Mouse (Mus musculus): ENCODE measurements at regions not wholly inside any gene's neighbourhood (a gene's known extent, or its start where the extent isn't known, plus 50 kb on each side); places are given as distances from the start of the nearest gene placed in this dataset.

DNA sequence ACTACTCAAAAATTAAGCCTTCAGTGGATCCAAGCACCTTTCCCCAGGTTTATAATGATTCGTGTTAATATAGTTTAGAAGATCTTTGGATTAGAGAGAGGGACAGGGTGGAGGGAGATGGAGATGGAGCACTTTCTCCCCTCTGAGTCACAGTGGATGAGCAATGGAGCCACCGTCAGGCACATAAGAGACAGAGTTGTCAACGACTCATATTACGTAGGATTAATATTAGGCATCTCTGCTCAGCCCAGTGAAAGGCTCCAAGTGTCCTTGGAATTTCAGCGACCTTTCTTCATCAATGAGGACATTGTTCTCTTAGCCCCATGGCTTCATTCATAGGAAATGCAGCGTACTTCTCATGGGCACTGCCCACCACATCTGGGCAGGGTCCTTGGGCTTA lies 270.4 kb downstream of the Plpp3 start:
- intact Hi-C loops (cut with DNase I), result no loop called here
- DNase-seq (ENCODE audit: extremely low spot score in 1 of 2, low spot score in 2 of 2), result no peak

DNA sequence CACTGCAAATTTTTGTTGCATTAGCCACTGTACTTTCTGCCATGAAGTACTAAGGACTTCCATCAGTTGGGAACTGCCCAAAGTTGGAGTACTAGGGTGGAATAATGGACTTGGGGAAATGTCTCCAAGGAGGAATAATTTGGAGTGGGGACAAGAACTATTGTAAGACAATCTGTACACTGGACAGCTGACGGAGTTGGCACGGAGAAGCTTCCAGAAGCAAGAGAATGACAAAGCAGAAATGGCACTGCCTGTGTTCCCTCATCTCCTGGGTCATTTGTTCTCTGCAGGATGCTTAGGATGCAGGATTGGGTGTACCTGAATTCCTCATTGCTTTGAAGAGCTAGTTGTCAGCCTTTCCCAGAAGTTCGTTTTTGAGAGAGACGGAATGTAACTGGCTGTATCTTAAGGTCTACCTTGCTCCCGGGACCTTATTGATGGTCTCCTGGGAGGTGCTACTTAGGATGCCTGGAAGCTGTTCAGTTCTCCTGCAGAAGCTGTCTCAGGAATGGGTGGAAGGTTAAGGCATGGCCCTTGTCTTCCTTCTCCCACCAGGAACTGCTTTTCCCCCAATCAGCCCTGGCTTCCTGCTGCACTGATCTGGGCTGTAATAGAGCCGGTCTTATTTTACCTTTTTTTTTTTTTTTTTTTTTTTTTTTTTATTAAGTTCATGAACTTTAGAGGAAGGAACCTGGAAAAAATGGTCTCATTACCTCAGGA lies 272.4 kb downstream of the Plpp3 start:
- intact Hi-C loops (cut with DNase I), result no loop called here
- no peak for DNase-seq (ENCODE audit: extremely low spot score in 1 of 2, low spot score in 2 of 2)

DNA sequence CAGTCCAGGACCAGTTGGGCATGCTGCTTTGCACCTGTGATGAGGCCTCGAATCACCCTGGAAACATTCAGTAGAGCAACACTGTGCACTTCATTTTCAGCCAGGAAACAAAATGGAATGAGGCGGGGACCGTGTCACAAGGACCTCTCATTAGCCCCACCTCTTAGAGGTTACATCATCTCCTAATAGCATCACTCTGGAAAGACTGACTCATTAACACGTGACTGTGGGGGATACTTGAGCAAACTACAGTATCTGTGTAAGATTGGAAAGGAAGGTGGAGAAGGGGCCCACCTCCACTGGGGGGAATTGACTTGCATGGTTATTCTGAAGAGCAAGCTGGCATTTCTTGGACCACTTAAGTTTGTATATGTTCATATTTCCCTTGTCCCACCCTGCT lies 275.3 kb downstream of the Plpp3 start:
- intact Hi-C loops (cut with DNase I), result no loop called here
- no peak for DNase-seq (ENCODE audit: extremely low spot score in 1 of 2, low spot score in 2 of 2)

DNA sequence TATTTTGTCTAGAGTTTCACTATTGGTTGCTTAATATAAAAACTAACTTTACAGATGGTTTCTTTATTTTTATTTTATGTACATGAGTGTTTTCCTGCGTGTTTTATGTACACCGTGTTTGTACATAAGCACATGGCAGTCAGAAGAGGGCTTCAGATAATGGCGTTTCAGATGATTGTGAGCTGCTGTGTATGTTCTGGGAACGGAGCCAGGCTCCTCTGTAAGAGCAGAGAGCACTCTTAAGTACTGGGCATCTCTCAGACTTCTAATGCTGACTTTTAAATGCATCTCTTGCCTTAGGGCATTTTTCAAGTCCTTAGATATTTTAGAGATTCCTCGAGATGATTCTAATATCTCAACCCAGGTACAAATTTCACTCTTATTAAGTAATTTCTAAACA lies 280.0 kb downstream of the Plpp3 start:
- intact Hi-C loops (cut with DNase I), result no loop called here

DNA sequence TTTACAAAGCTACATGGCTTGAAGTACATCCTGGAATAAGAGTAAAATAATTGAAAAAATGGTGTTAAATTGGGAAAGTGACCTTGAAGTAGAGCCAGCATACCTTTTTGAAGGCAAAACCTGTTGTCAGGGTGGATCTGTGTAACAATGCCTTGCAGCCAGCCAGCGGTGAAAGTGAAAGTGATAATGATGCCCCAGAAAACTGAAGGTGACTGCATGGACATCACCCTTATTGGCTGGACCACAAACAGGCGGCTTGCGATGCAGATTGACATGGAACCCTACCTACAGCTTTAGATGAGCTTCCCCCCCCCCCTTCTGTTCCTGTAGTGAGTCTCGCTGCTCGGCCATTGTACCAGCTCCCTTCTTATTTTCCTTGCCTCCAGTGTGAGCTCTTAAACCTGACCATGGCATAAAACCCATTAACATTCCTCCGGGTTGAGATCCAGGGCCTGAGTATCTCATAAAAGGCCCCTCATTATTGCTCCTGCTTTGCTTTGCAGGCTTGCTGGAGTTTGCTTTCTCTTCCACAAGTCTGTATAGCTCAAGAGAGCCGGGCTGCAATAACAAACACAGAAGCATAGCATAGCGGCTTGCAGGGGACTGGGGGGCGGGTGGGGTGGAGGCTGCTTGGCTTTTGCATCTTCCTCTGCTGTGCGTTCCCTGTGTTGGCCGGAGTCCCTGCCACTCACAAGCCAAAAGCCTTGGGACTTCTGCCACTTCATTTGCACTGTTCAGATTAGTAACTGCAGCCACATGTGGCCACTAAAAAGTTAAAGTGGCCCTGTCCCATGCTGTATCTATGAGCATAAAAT lies 292.1 kb downstream of the Plpp3 start:
- DNase-seq (ENCODE audit: extremely low spot score in 1 of 2, low spot score in 2 of 2), result no peak
- intact Hi-C loops (cut with DNase I), result no loop called here

More for the DNA sequence above, 280.0 kb downstream of the Plpp3 start:
- no peak for DNase-seq (ENCODE audit: extremely low spot score in 1 of 2, low spot score in 2 of 2)

DNA sequence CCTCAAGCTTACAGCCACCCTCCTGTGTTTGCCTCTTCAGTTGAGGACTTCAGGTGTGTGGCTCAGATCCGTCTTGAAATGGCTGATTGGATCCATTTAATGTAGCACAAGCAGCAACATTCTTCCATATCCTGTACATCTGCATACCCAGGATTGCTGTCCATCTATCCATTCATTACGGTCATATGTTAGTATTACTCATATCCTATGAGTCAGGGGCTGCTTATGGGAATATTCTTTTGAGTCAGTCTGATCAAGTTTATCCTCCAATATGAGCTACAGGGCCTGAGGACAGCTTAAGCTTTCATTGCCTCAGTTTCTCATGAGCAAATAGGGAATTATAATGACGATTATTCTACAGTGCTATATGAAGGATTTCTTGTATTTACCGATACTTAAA lies 293.7 kb downstream of the Plpp3 start:
- no peak for DNase-seq (ENCODE audit: extremely low spot score in 1 of 2, low spot score in 2 of 2)
- intact Hi-C loops (cut with DNase I), result no loop called here

DNA sequence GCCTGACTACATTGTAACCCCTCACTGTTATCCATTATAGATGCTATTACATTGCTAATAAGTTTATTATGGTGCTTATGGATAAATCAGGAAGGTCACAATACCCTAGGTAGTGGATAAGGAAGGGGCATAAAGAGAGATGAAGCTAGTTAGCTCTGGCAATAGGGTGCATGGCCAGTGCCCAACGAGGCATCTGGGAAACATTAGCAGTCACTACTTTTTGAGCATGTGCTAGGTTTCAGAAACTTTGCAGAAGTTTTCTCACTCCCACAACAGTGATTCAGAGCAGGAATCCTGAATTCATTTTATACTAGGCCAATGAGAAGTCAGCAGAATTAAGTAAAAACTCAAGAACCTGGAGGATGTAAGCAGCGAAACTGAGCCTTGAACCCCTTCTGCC lies 294.7 kb downstream of the Plpp3 start:
- intact Hi-C loops (cut with DNase I), result no loop called here
- no peak for DNase-seq (ENCODE audit: extremely low spot score in 1 of 2, low spot score in 2 of 2)

DNA sequence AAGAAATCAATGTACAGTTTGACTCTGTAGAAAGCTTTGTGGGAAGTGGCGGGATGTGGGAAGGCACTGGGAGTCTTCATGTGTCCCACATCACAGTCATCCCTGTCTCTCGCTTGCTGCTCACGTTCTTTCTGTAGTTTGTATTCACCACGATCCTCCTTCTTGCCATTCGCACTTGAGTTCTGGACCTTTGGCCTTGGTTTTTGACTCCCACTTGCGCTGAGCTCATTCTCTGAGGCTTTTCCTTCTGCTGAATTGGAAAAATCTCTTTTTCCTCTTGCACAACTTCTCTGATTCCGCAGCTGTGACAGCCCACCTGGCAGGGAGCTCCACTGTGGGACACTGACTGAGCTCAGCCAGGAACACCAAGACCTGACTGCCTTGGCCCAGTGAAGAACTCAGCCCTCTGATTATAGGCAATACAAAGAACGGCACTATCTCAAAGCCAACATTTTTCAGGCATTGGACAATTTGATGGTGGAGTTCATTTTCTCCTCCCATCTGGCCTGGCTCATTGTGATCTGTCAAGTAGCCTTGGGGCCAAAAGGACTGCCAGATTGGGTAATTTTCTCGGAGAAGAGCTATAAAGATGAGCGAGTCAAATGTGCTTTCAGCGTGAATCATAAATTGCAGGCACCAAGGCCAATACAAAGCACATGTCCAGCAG lies 299.9 kb downstream of the Plpp3 start:
- DNase-seq (ENCODE audit: extremely low spot score in 1 of 2, low spot score in 2 of 2), result no peak
- intact Hi-C loops (cut with DNase I), result no loop called here

DNA sequence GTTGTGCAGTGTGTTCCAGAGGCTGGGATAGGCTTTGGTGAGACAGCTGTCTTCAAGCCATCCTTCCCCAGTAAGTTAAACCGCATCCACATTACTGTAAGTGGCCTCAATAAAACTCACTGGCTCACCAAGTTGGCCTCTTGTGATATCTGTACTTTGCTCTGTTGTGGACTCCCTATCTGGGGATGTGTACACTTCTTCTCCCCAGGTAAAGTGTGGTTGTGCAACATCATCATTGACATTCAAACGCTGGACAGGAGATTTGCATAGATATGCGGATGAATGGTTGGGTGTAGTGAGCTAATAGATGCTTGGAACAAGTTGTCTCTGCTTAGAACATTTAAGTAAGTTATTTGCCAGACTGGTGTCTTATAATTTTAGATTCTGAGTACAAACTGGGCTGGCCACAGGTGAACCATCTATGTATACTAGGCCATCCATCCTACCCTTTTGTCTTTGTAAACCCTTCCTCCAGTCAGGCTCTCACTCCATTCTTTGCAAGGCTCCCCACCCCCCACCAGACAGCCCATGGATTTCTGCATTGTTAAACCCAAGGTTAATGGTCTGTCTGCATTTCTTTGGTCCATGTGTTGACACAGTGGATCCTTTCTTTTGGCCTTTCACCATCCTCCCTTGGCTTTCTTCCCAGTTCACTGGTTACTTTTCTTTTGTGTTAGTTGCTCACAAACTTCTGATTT lies 303.0 kb downstream of the Plpp3 start:
- no peak for DNase-seq (ENCODE audit: extremely low spot score in 1 of 2, low spot score in 2 of 2)
- intact Hi-C loops (cut with DNase I), result no loop called here

DNA sequence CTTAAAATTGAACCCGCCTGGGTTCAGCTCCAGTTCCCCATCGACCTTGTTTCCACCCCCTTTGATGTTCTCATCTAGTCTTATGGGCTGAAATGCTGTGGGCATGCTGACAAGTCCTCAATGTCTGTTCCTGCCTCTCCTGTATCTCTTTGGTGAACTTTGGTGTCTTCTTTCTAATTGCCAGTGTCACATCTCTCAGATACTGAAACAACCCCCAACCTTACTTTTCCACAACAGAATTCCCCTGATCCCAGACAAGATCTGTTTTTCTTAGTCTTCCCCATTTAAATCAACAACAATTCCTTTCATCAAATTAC lies 303.5 kb downstream of the Plpp3 start:
- intact Hi-C loops (cut with DNase I), result no loop called here
- DNase-seq (ENCODE audit: extremely low spot score in 1 of 2, low spot score in 2 of 2), result no peak

DNA sequence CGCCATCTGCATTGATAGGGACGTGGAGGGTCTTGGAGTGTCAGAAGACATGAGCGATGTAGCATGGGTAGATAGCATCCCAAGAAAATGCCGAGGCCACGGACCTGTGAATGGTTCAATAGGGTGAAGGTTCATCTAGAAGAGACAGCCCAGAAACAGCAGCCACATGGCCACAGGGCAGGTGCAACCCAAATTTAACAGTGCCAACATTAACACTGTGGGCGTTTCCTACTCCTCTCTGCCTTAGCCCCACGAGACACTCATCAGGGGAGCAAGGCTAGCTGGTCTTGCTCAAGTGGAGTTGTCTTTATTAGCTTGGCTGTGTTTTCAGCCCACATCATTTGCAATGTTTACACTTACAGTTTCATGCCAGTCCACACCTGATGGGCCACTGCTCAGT lies 310.7 kb downstream of the Plpp3 start:
- intact Hi-C loops (cut with DNase I), result no loop called here
- DNase-seq (ENCODE audit: extremely low spot score in 1 of 2, low spot score in 2 of 2), result no peak

DNA sequence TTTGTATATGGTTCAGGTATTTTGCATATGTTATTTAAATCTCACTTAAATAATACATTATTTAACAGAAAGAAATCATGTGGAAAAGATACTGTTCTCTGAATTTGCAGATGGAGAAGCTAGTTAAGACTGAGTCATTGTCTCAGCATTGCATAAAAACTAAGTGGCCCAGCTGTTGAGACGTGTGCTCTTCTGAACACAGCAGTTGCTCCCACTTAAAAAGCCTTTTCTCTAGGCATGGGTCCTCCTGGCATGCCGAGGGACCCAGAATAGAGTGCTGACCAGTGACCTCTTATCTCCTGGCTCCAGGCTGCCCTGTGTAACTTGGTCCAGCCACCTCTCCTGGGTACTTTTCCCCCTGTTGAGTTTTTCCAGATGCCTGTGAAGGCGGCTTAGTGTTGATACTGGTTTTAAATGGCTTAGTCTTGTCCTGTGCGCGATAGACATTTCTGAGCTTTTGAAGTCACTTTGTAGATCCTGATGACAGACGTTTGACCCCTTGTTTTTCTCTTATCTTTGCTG lies 312.2 kb downstream of the Plpp3 start:
- intact Hi-C loops (cut with DNase I), result no loop called here
- no peak for DNase-seq (ENCODE audit: extremely low spot score in 1 of 2, low spot score in 2 of 2)

DNA sequence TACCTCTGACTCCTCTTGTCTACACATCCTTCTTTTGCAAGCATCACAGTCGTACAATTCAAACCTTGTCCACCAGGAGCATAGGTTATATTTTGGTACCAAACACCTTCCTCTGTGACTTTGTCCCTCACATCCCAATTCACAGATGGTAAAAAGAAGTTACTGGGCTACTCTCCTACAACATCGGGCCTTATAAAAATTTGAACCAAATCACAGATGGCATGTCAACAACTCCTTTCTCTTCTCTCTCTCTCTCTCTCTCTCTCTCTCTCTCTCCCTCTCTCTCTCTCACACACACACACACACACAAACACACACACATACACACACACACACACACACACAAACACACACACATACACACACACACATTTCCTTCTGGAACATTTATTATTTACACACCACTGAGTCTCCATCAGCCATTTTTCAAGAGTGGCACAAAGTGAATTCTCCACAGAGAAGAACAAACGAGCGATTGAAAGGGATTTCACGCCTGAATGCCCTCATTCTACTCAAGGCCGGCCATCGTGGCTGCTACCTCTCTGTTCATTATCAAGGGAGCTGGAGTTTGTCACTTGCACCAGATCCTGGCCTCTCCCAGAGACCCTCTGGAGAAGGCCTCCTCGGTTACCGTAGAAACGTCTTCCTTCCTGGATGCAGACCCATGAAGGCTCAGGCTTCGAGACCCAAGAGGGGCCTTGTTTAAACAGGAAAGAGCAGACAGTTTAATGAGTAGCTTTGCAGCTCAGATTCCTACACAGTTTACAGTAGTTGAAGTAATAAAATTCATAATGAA lies 314.7 kb upstream of the Gm12728 start:
- DNase-seq (ENCODE audit: extremely low spot score in 1 of 2, low spot score in 2 of 2), result peak; percentile 35 to 73
- intact Hi-C loops (cut with DNase I), result no loop called here

DNA sequence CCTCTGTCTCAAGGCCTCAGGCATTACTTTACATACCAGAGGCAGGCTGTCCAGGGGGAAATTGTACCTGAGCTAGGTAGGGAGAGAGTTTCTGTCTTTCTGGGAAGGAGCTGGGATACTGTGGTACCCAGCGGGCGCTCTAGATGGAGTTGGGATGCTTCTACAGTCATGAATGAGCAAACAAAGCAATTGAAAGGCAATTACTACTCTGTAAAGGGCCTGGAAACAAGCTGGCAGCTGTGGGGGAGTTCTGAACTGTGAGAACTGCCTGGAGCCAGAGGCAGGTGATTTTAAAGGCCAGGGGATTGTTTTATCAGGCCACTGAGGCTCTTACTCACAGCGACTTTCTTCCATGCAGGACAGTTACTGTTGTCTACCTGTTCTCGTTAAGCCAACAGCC lies 313.3 kb upstream of the Gm12728 start:
- DNase-seq (ENCODE audit: extremely low spot score in 1 of 2, low spot score in 2 of 2), result no peak
- intact Hi-C loops (cut with DNase I), result no loop called here

DNA sequence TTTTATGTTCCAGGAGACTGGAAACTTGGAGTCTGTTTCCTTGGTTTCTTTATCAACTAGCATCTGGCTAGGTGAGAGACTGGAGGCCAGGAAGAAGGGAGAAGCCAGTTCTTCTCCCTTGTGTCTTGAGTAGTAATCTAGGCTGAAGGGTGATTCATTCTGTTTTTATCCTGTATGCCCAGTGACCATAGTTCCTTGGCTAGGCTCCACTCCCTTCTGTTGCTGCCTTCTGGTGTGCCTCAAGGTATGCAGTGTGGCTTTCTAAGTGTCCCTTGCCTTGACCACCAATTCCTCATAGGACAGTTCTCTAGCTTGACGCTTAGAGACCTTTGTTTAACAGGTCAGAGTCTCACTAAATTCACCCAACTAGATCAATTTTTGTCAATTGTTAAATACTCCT lies 303.3 kb upstream of the Gm12728 start:
- no peak for DNase-seq (ENCODE audit: extremely low spot score in 1 of 2, low spot score in 2 of 2)
- intact Hi-C loops (cut with DNase I), result no loop called here

DNA sequence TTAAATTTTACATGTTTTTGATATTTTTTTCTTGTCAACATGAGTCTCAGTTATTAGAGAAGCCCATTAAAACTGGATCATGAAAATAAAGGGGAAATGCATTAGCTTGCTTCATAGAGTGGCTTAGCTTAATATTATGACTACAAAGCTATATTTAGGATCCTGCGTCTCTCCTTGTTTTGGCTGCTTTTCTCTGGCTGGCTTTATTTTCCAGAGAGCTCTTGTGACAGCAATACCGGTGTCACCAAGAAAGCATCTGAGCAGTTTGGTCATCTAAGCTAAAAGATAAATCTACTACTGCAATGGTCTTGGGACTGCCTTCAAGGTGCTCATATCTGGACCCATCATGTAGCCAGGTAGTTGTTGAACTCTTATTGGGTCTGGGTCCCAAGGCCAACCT lies 293.5 kb upstream of the Gm12728 start:
- intact Hi-C loops (cut with DNase I), result no loop called here
- DNase-seq (ENCODE audit: extremely low spot score in 1 of 2, low spot score in 2 of 2), result no peak

DNA sequence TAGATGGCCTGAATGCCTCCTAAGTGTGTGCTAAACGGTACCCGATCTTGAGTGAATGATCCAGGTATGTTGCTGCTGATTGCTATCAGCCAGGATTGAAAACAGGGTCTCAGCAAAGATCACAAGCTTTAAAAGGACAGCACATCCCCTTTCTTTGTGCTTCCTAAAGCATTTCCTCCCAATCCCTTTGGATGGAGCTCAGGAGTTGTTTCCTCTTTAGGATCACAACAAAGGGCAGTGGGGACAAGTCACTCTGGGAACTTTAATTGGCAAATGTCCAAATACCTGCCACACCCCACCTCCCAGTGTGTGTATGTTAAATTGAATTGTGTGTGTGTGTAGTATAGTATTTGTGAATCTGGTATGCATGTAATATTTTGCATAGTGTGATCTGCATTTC lies 283.5 kb upstream of the Gm12728 start:
- intact Hi-C loops (cut with DNase I), result no loop called here
- DNase-seq (ENCODE audit: extremely low spot score in 1 of 2, low spot score in 2 of 2), result no peak

DNA sequence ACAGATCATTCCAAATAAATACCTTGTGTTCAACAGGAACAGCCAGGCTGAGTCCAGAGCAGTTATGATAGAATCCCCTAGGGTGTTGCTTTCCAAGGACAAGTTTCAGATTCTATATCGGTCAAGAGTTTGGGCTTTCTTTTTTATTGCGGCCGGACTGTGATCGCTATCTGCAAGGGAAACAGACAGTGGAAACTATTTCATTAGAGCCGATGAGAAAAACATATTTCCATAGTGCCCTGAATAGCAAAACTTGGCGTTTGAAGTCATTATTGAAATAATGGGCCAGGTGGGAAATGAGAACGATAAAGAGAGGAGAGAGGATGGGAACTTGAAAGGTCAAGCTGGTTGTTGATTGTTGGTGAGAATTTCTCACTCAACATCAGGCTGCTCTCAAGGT lies 282.4 kb upstream of the Gm12728 start:
- DNase-seq (ENCODE audit: extremely low spot score in 1 of 2, low spot score in 2 of 2), result no peak
- intact Hi-C loops (cut with DNase I), result no loop called here

DNA sequence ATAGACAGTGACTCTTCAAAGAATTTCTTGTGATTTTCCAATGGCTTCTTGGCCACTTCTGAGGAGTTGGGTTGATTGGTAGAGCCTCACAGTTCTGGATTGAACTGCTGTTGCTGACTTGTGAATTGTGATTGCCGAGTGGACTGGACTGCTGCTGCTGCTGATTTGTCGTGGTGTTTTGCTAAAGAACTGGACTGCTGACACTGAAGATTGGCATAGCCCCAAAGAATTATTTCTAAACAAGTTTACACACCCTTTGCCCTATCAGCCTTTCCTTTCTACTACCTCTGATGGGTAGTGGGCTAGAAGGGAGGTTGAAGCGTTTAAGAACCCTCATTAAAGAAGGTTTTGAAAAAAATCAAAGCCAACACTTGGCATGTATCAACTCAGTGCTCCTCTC lies 280.6 kb upstream of the Gm12728 start:
- no peak for DNase-seq (ENCODE audit: extremely low spot score in 1 of 2, low spot score in 2 of 2)
- intact Hi-C loops (cut with DNase I), result no loop called here
